Mouse (Mus musculus): Measurements from ENCODE around the gene Thap2.
A peak's percentile ranks its signal among the peaks of the same experiment; 100 is the strongest.

The Thap2 gene

GRCm38 (mm10) chr10:115354553-115354952, 29.7 kb downstream of the Thap2 start:
- DNase-seq (ENCODE audit: low spot score), result no peak

GRCm38 (mm10) chr10:115350810-115351397, 33.3 kb downstream of the Thap2 start:
- no peak for DNase-seq (ENCODE audit: low spot score)

GRCm38 (mm10) chr10:115349509-115349908, 34.7 kb downstream of the Thap2 start:
- DNase-seq (ENCODE audit: low spot score), result no peak

GRCm38 (mm10) chr10:115349029-115349428, 35.2 kb downstream of the Thap2 start:
- DNase-seq (ENCODE audit: low spot score), result no peak

- no peak for DNase-seq (ENCODE audit: low spot score)
These were observed 36.1 kb downstream of the Thap2 start for GRCm38 (mm10) chr10:115348131-115348530.

- DNase-seq (ENCODE audit: low spot score), result no peak
These were observed 37.8 kb downstream of the Thap2 start for GRCm38 (mm10) chr10:115346444-115346843.

- DNase-seq (ENCODE audit: low spot score), result no peak
These were observed 41.3 kb downstream of the Thap2 start for GRCm38 (mm10) chr10:115342771-115343425.

GRCm38 (mm10) chr10:115339820-115340328, 44.4 kb downstream of the Thap2 start:
- no peak for DNase-seq (ENCODE audit: low spot score)

GRCm38 (mm10) chr10:115336901-115337300, 47.3 kb downstream of the Thap2 start:
- DNase-seq (ENCODE audit: low spot score), result no peak

GRCm38 (mm10) chr10:115333528-115333927, 50.7 kb downstream of the Thap2 start:
- DNase-seq (ENCODE audit: low spot score), result no peak

GRCm38 (mm10) chr10:115332997-115333396, 51.2 kb downstream of the Thap2 start:
- no peak for DNase-seq (ENCODE audit: low spot score)

GRCm38 (mm10) chr10:115332420-115332952, 51.8 kb downstream of the Thap2 start:
- DNase-seq (ENCODE audit: low spot score), result no peak

GRCm38 (mm10) chr10:115329010-115329530, 55.2 kb downstream of the Thap2 start:
- no peak for DNase-seq (ENCODE audit: low spot score)

- DNase-seq (ENCODE audit: low spot score), result no peak
These were observed 55.7 kb downstream of the Thap2 start for GRCm38 (mm10) chr10:115328514-115328913.

GRCm38 (mm10) chr10:115323295-115323694, 60.9 kb downstream of the Thap2 start:
- peak; percentile 61 for DNase-seq (ENCODE audit: low spot score)

- no peak for DNase-seq (ENCODE audit: low spot score)
These were observed 62.8 kb downstream of the Thap2 start for GRCm38 (mm10) chr10:115321317-115322035.
